Mouse (Mus musculus): ENCODE measurements around the gene Tktl1. TPM values are rescaled to one million over a fixed set of nuclear protein-coding genes. Genes with fewer than 3 reads are reported as not detected.
"Not testable (repeated sequence)": the region's sequence is repeated elsewhere in the genome, so short reads cannot be mapped to it uniquely, and the experiment has no call there.

Tktl1 gene
- total RNA-seq (2022) = not detected

GRCm38 (mm10) chrX:74176959-74177358 is at the start of gene Tktl1:
TSS of gene Tktl1 (plus strand) at chrX:74177259.
- no peak for DNase-seq (ENCODE audit: low spot score in 2 of 2)

- not testable (repeated sequence) for DNase-seq (ENCODE audit: low spot score in 2 of 2)
Measured at GRCm38 (mm10) chrX:74135263-74135662, 41.8 kb upstream of the Tktl1 start, which contains the start of gene Mecp2. TSS of gene Mecp2 (minus strand) at chrX:74135363.

- DNase-seq (ENCODE audit: low spot score in 2 of 2) = no peak
Measured at GRCm38 (mm10) chrX:74167738-74168137, 9.3 kb upstream of the Tktl1 start, which contains the start of gene Tex28. TSS of gene Tex28 (minus strand) at chrX:74167838.

- DNase-seq (ENCODE audit: low spot score in 2 of 2) = no peak
Measured at GRCm38 (mm10) chrX:74203556-74203955, 26.5 kb downstream of the Tktl1 start.

- DNase-seq (ENCODE audit: low spot score in 2 of 2) = no peak
Measured at GRCm38 (mm10) chrX:74218496-74218895, 41.4 kb downstream of the Tktl1 start.

GRCm38 (mm10) chrX:74219449-74219848 is 42.4 kb downstream of the Tktl1 start:
- DNase-seq (ENCODE audit: low spot score in 2 of 2) = no peak

- DNase-seq (ENCODE audit: low spot score in 2 of 2) = not testable (repeated sequence)
Measured at GRCm38 (mm10) chrX:74220099-74220498, 43.0 kb downstream of the Tktl1 start.

GRCm38 (mm10) chrX:74230038-74230437 is 53.0 kb downstream of the Tktl1 start:
- no peak for DNase-seq (ENCODE audit: low spot score in 2 of 2)

- no peak for DNase-seq (ENCODE audit: low spot score in 2 of 2)
Measured at GRCm38 (mm10) chrX:74233196-74233595, 56.1 kb downstream of the Tktl1 start.

- DNase-seq (ENCODE audit: low spot score in 2 of 2) = no peak
Measured at GRCm38 (mm10) chrX:74240332-74240731, 63.3 kb downstream of the Tktl1 start.

GRCm38 (mm10) chrX:74243396-74243795 is 66.3 kb downstream of the Tktl1 start:
- DNase-seq (ENCODE audit: low spot score in 2 of 2) = no peak

- DNase-seq (ENCODE audit: low spot score in 2 of 2) = no peak
Measured at GRCm38 (mm10) chrX:74243807-74244206, 66.7 kb downstream of the Tktl1 start.

GRCm38 (mm10) chrX:74244614-74245083 is 67.6 kb downstream of the Tktl1 start:
- peak; percentile 25 to 48 for DNase-seq (ENCODE audit: low spot score in 2 of 2)

- no peak for DNase-seq (ENCODE audit: low spot score in 2 of 2)
Measured at GRCm38 (mm10) chrX:74245107-74245506, 68.0 kb downstream of the Tktl1 start.

- peak; percentile 68 to 77 for DNase-seq (ENCODE audit: low spot score in 2 of 2)
Measured at GRCm38 (mm10) chrX:74245687-74246086, 68.6 kb downstream of the Tktl1 start.

- DNase-seq (ENCODE audit: low spot score in 2 of 2) = peak; percentile 70 to 83
Measured at GRCm38 (mm10) chrX:74246213-74246681, 69.2 kb downstream of the Tktl1 start.

- peak in 1 of 2 experiments; percentile 6 for DNase-seq (ENCODE audit: low spot score in 2 of 2)
Measured at GRCm38 (mm10) chrX:74246693-74247092, 69.6 kb downstream of the Tktl1 start.

- DNase-seq (ENCODE audit: low spot score in 2 of 2) = peak in 1 of 2 experiments; percentile 10
Measured at GRCm38 (mm10) chrX:74248651-74249050, 71.6 kb downstream of the Tktl1 start.

- DNase-seq (ENCODE audit: low spot score in 2 of 2) = peak; percentile 42 to 53
Measured at GRCm38 (mm10) chrX:74249615-74250014, 72.6 kb downstream of the Tktl1 start, which contains the start of gene Flna. TSS of gene Flna (minus strand) at chrX:74249820.

GRCm38 (mm10) chrX:74254153-74254887 is 77.3 kb downstream of the Tktl1 start, which contains the start of gene Emd:
TSS of gene Emd (plus strand) at chrX:74254687.
- DNase-seq (ENCODE audit: low spot score in 2 of 2) = peak; percentile 79 to 86

- no peak for DNase-seq (ENCODE audit: low spot score in 2 of 2)
Measured at GRCm38 (mm10) chrX:74254888-74255565, 78.0 kb downstream of the Tktl1 start.

GRCm38 (mm10) chrX:74257746-74258145 is 80.7 kb downstream of the Tktl1 start:
- no peak for DNase-seq (ENCODE audit: low spot score in 2 of 2)

All from gastrocnemius, adult 8-10 months (tissue).